Mouse (Mus musculus) forebrain, embryonic 13.5 days (tissue): ENCODE data around the gene Gm6377. TPM values are rescaled to one million over a fixed set of nuclear protein-coding genes. Genes with fewer than 3 reads are reported as not detected.

Experiments used
- ATAC-seq: fragments of 200-750 bp; cut with Nextera tagmentation; 2 replicates; pipeline ENCODE4 v1.8.0; 2017
- H3K27ac ChIP-seq: fragments of 300-500 bp; sonication (generic); 2 replicates; pipeline ENCODE4 v1.5.1; 2015; ENCODE audit warnings: inconsistent platforms, mild to moderate bottlenecking, moderate library complexity
- H3K27me3 ChIP-seq: fragments of 300-500 bp; sonication (generic); 2 replicates; pipeline ENCODE4 v1.6.1; 2015; ENCODE audit warnings: mild to moderate bottlenecking, inconsistent platforms
- H3K36me3 ChIP-seq: fragments of 300-500 bp; sonication (generic); 2 replicates; pipeline ENCODE4 v1.6.1; 2015; ENCODE audit warnings: mild to moderate bottlenecking, inconsistent platforms; ENCODE audit not compliant: poor library complexity, severe bottlenecking
- H3K4me1 ChIP-seq: fragments of 300-500 bp; sonication (generic); 2 replicates; pipeline ENCODE4 v1.6.1; 2015; ENCODE audit warnings: inconsistent platforms
- H3K4me2 ChIP-seq: fragments of 300-500 bp; sonication (generic); 2 replicates; pipeline ENCODE4 v1.6.1; 2015; ENCODE audit warnings: inconsistent platforms, mild to moderate bottlenecking, moderate library complexity
- H3K4me3 ChIP-seq: fragments of 300-500 bp; sonication (generic); 2 replicates; pipeline ENCODE4 v1.5.1; 2015; ENCODE audit warnings: mild to moderate bottlenecking, inconsistent platforms
- H3K9ac ChIP-seq: fragments of 300-500 bp; sonication (generic); 2 replicates; pipeline ENCODE4 v1.6.1; 2015; ENCODE audit warnings: mild to moderate bottlenecking, inconsistent platforms
- H3K9me3 ChIP-seq: fragments of 300-500 bp; sonication (generic); replicated peaks from 2 replicates; pipeline ENCODE4 v1.6.1; 2016; ENCODE audit warnings: inconsistent platforms
- WGBS: fragments of 180-500 bp; shearing (Covaris S2); methylation state at CpG from one replicate; pipeline ENCODE4 v1.1.7; 2015; 5-methylcytosine and 5-hydroxymethylcytosine counted together
- polyA plus RNA-seq: library from polyadenylated mRNA; unstranded; fragments of >200 nt; fragmentation: Nextera tagmentation; extraction: Ambion mirVana; gene quantifications from 2 replicates; pipeline ENCODE4 v1.2.1, GENCODE M21; 2015

Gm6377 gene
- 0.05 and 0.16 TPM in 2 replicates for polyA plus RNA-seq

- Histone ChIP-seq H3K27ac (no peak within 1 kb of the TSS), H3K9ac (no peak within 1 kb of the TSS), H3K4me2 (no peak within 1 kb of the TSS), H3K27me3 (no peaks in the 10 kb centered on the region), H3K9me3 (no peaks in the 10 kb centered on the region), H3K36me3 (no peaks in the 10 kb centered on the region), H3K4me3 (no peak within 1 kb of the TSS), H3K4me1 (no peaks in the 10 kb centered on the region)
- 82% methylated on average over 4 of the region's 4 CpGs for WGBS
- ATAC-seq, result no peak
Observed at GRCm38 (mm10) chrX:109196468-109196867, at the start of gene Gm6377. Gm6377 (plus strand) TSS chrX:109196756.

GRCm38 (mm10) chrX:109147108-109147507 lies 49.4 kb upstream of the Gm6377 start:
- Histone ChIP-seq H3K4me2 (no peak overlapping the region), H3K27ac (no peak overlapping the region), H3K27me3 (no peaks in the 10 kb centered on the region), H3K4me3 (no peak overlapping the region), H3K4me1 (no peaks in the 10 kb centered on the region), H3K9me3 (no peaks in the 10 kb centered on the region), H3K9ac (no peak overlapping the region), H3K36me3 (no peaks in the 10 kb centered on the region)
- no peak for ATAC-seq
- WGBS, result 92% methylated on average over 3 of the region's 3 CpGs

GRCm38 (mm10) chrX:109151228-109151627 lies 45.3 kb upstream of the Gm6377 start:
- no peak overlapping the region for H3K4me3 ChIP-seq
- no peaks in the 10 kb centered on the region for H3K4me1 ChIP-seq
- 91% methylated on average over 2 of the region's 2 CpGs for WGBS
- H3K9me3 ChIP-seq, result no peaks in the 10 kb centered on the region
- no peaks in the 10 kb centered on the region for H3K27me3 ChIP-seq
- ATAC-seq, result no peak
- no peak overlapping the region for H3K9ac ChIP-seq
- no peak overlapping the region for H3K4me2 ChIP-seq
- H3K27ac ChIP-seq, result no peak overlapping the region
- H3K36me3 ChIP-seq, result peaks cover 8% of the 10 kb centered on the region

- H3K4me2 ChIP-seq, result no peak overlapping the region
- ATAC-seq, result no peak
- WGBS, result 88% methylated on average over 1 of the region's 1 CpGs
- H3K27me3 ChIP-seq, result no peaks in the 10 kb centered on the region
- no peak overlapping the region for H3K4me3 ChIP-seq
- H3K36me3 ChIP-seq, result no peaks in the 10 kb centered on the region
- no peak overlapping the region for H3K9ac ChIP-seq
- H3K27ac ChIP-seq, result no peak overlapping the region
- H3K4me1 ChIP-seq, result no peaks in the 10 kb centered on the region
- H3K9me3 ChIP-seq, result no peaks in the 10 kb centered on the region
Observed at GRCm38 (mm10) chrX:109160326-109160725, 36.2 kb upstream of the Gm6377 start.

- no peak for ATAC-seq
- H3K4me3 ChIP-seq, result no peak overlapping the region
- no peaks in the 10 kb centered on the region for H3K36me3 ChIP-seq
- H3K9ac ChIP-seq, result no peak overlapping the region
- WGBS, result 77% methylated on average over 4 of the region's 4 CpGs
- H3K9me3 ChIP-seq, result no peaks in the 10 kb centered on the region
- no peak overlapping the region for H3K4me2 ChIP-seq
- no peaks in the 10 kb centered on the region for H3K4me1 ChIP-seq
- no peak overlapping the region for H3K27ac ChIP-seq
- no peaks in the 10 kb centered on the region for H3K27me3 ChIP-seq
Observed at GRCm38 (mm10) chrX:109160901-109161300, 35.7 kb upstream of the Gm6377 start.

GRCm38 (mm10) chrX:109175038-109175437 lies 21.5 kb upstream of the Gm6377 start:
- no peak overlapping the region for H3K9ac ChIP-seq
- H3K27me3 ChIP-seq, result no peaks in the 10 kb centered on the region
- H3K4me1 ChIP-seq, result no peaks in the 10 kb centered on the region
- H3K9me3 ChIP-seq, result no peaks in the 10 kb centered on the region
- H3K4me3 ChIP-seq, result no peak overlapping the region
- no peaks in the 10 kb centered on the region for H3K36me3 ChIP-seq
- H3K4me2 ChIP-seq, result no peak overlapping the region
- H3K27ac ChIP-seq, result no peak overlapping the region
- 82% methylated on average over 2 of the region's 2 CpGs for WGBS
- no peak for ATAC-seq

GRCm38 (mm10) chrX:109175470-109175869 lies 21.1 kb upstream of the Gm6377 start:
- ATAC-seq, result no peak
- no peak overlapping the region for H3K9ac ChIP-seq
- no peaks in the 10 kb centered on the region for H3K36me3 ChIP-seq
- H3K4me2 ChIP-seq, result no peak overlapping the region
- WGBS, result 33% methylated on average over 3 of the region's 3 CpGs
- H3K4me3 ChIP-seq, result no peak overlapping the region
- no peak overlapping the region for H3K27ac ChIP-seq
- no peaks in the 10 kb centered on the region for H3K27me3 ChIP-seq
- H3K9me3 ChIP-seq, result no peaks in the 10 kb centered on the region
- no peaks in the 10 kb centered on the region for H3K4me1 ChIP-seq

- no peak for ATAC-seq
- no peak overlapping the region for H3K9ac ChIP-seq
- H3K9me3 ChIP-seq, result no peaks in the 10 kb centered on the region
- H3K36me3 ChIP-seq, result no peaks in the 10 kb centered on the region
- no peak overlapping the region for H3K4me2 ChIP-seq
- no peaks in the 10 kb centered on the region for H3K27me3 ChIP-seq
- no peak overlapping the region for H3K4me3 ChIP-seq
- no peaks in the 10 kb centered on the region for H3K4me1 ChIP-seq
- no peak overlapping the region for H3K27ac ChIP-seq
- 87% methylated on average over 4 of the region's 4 CpGs for WGBS
Observed at GRCm38 (mm10) chrX:109184706-109185478, 11.7 kb upstream of the Gm6377 start.

- no peaks in the 10 kb centered on the region for H3K9me3 ChIP-seq
- H3K4me1 ChIP-seq, result no peaks in the 10 kb centered on the region
- no peak overlapping the region for H3K4me3 ChIP-seq
- no peak overlapping the region for H3K4me2 ChIP-seq
- H3K27ac ChIP-seq, result no peak overlapping the region
- H3K36me3 ChIP-seq, result no peaks in the 10 kb centered on the region
- 89% methylated on average over 4 of the region's 4 CpGs for WGBS
- H3K27me3 ChIP-seq, result no peaks in the 10 kb centered on the region
- ATAC-seq, result no peak
- H3K9ac ChIP-seq, result no peak overlapping the region
Observed at GRCm38 (mm10) chrX:109189607-109190006, 6.9 kb upstream of the Gm6377 start.

GRCm38 (mm10) chrX:109190969-109191368 lies 5.6 kb upstream of the Gm6377 start:
- no peak overlapping the region for H3K4me3 ChIP-seq
- no peaks in the 10 kb centered on the region for H3K9me3 ChIP-seq
- no peaks in the 10 kb centered on the region for H3K27me3 ChIP-seq
- H3K36me3 ChIP-seq, result no peaks in the 10 kb centered on the region
- H3K4me1 ChIP-seq, result no peaks in the 10 kb centered on the region
- no peak for ATAC-seq
- WGBS, result 81% methylated on average over 4 of the region's 4 CpGs
- H3K4me2 ChIP-seq, result no peak overlapping the region
- H3K27ac ChIP-seq, result no peak overlapping the region
- H3K9ac ChIP-seq, result no peak overlapping the region

- H3K36me3 ChIP-seq, result no peaks in the 10 kb centered on the region
- H3K9me3 ChIP-seq, result no peaks in the 10 kb centered on the region
- no peak overlapping the region for H3K27ac ChIP-seq
- no peak overlapping the region for H3K4me2 ChIP-seq
- H3K4me1 ChIP-seq, result no peaks in the 10 kb centered on the region
- WGBS, result 68% methylated on average over 4 of the region's 4 CpGs
- no peaks in the 10 kb centered on the region for H3K27me3 ChIP-seq
- no peak overlapping the region for H3K9ac ChIP-seq
- no peak overlapping the region for H3K4me3 ChIP-seq
- no peak for ATAC-seq
Observed at GRCm38 (mm10) chrX:109191436-109191835, 5.1 kb upstream of the Gm6377 start.

- Histone ChIP-seq H3K36me3 (no peaks in the 10 kb centered on the region), H3K4me3 (no peak overlapping the region), H3K27me3 (no peaks in the 10 kb centered on the region), H3K4me2 (no peak overlapping the region), H3K27ac (no peak overlapping the region), H3K4me1 (no peaks in the 10 kb centered on the region), H3K9ac (no peak overlapping the region), H3K9me3 (no peaks in the 10 kb centered on the region)
- ATAC-seq, result no peak
Observed at GRCm38 (mm10) chrX:109207843-109208242, 11.3 kb downstream of the Gm6377 start.

- no peak for ATAC-seq
- no peaks in the 10 kb centered on the region for H3K4me1 ChIP-seq
- no peak overlapping the region for H3K9ac ChIP-seq
- no peak overlapping the region for H3K27ac ChIP-seq
- H3K4me2 ChIP-seq, result no peak overlapping the region
- H3K27me3 ChIP-seq, result no peaks in the 10 kb centered on the region
- no peaks in the 10 kb centered on the region for H3K36me3 ChIP-seq
- no peaks in the 10 kb centered on the region for H3K9me3 ChIP-seq
- H3K4me3 ChIP-seq, result no peak overlapping the region
- 100% methylated on average over 1 of the region's 1 CpGs for WGBS
Observed at GRCm38 (mm10) chrX:109228720-109229119, 32.2 kb downstream of the Gm6377 start.
